30 mouse cellular contexts compared by ENCODE assay signal in the genomic region with DNA sequence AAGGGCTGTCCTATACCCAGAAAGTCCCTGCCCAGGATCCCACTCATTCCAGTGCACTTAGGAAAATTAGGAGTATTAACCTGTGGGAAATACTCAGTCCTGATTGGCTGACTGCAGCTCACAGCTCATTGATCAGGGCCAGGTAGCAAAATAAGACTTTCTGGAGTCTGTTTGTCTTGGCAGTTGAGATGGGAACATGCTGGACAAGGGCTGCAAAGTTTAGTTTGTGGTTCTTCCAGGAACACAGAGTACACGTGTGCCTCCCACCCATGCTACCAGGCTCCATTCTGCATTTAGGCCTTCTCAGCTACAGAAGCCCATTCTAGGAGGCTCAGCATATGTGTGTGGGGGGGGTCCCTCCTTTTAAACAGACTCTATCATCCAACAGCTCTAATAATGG. TPM values are rescaled to one million over a fixed set of nuclear protein-coding genes. Genes with fewer than 3 reads are reported as not detected.
"Had no signal": no experiment of that assay in that cellular context is flagged by ENCODE, and none has a peak within 500 bp of the region (broad histone marks: within the 10 kb centered on the region; RNA-seq: fewer than 3 reads in every experiment).

No protein-coding gene starts in this region.

- H3K4me1 ChIP-seq: embryonic facial prominence, embryonic 12.5 days; embryonic facial prominence, embryonic 13.5 days; embryonic facial prominence, embryonic 15.5 days; forebrain, embryonic 12.5 days; forebrain, embryonic 13.5 days; forebrain, embryonic 15.5 days had no signal

- H3K36me3 ChIP-seq: embryonic facial prominence, embryonic 10.5 days; embryonic facial prominence, embryonic 12.5 days; embryonic facial prominence, embryonic 13.5 days; embryonic facial prominence, embryonic 15.5 days; forebrain, embryonic 10.5 days; forebrain, embryonic 12.5 days; forebrain, embryonic 15.5 days had no signal

- H3K4me2 ChIP-seq: embryonic facial prominence, embryonic 12.5 days; embryonic facial prominence, embryonic 13.5 days; embryonic facial prominence, embryonic 15.5 days; forebrain, embryonic 12.5 days; forebrain, embryonic 13.5 days; forebrain, embryonic 15.5 days had no signal

- H3K27ac ChIP-seq: embryonic facial prominence, embryonic 10.5 days; embryonic facial prominence, embryonic 12.5 days; embryonic facial prominence, embryonic 13.5 days; embryonic facial prominence, embryonic 15.5 days; forebrain, embryonic 10.5 days; forebrain, embryonic 12.5 days; forebrain, embryonic 13.5 days; forebrain, embryonic 15.5 days; gastrocnemius, adult 2 months; heart, adult 2 months had no signal

- H3K4me3 ChIP-seq: embryonic facial prominence, embryonic 10.5 days; embryonic facial prominence, embryonic 12.5 days; embryonic facial prominence, embryonic 13.5 days; embryonic facial prominence, embryonic 15.5 days; erythroblast, embryonic 14.5 days; forebrain, embryonic 10.5 days; forebrain, embryonic 12.5 days; forebrain, embryonic 13.5 days; forebrain, embryonic 15.5 days; gastrocnemius, adult 2 months; heart, adult 2 months had no signal

- H3K9me3 ChIP-seq: embryonic facial prominence, embryonic 10.5 days; embryonic facial prominence, embryonic 12.5 days; embryonic facial prominence, embryonic 13.5 days; embryonic facial prominence, embryonic 15.5 days; forebrain, embryonic 10.5 days; forebrain, embryonic 12.5 days; forebrain, embryonic 13.5 days; forebrain, embryonic 15.5 days had no signal

- DNase-seq: cerebellum, adult 18-20 months; cerebellum, adult 2 months; cerebellum, adult 8-10 months; cerebellum, adult 9-10 months; cerebellum, adult 9-11 months; cerebellum, postnatal 10 days; cerebellum, postnatal 14 days; cerebellum, postnatal 25 days; cerebellum, postnatal 36 days; embryo, embryonic 11 days; forebrain, postnatal 0 days; gastrocnemius, adult 2 months; gastrocnemius, postnatal 10 days; gastrocnemius, postnatal 14 days; gastrocnemius, postnatal 25 days; heart, adult 18-20 months; heart, adult 2 months had no signal

- ATAC-seq: forebrain, embryonic 13.5 days; forebrain, embryonic 14.5 days; forebrain, embryonic 15.5 days; forebrain, embryonic 16.5 days; forebrain, postnatal 0 days had no signal

- H3K27me3 ChIP-seq: embryonic facial prominence, embryonic 12.5 days; embryonic facial prominence, embryonic 13.5 days; embryonic facial prominence, embryonic 15.5 days; forebrain, embryonic 12.5 days; forebrain, embryonic 13.5 days; forebrain, embryonic 15.5 days had no signal

- H3K9ac ChIP-seq: embryonic facial prominence, embryonic 12.5 days; embryonic facial prominence, embryonic 13.5 days; embryonic facial prominence, embryonic 15.5 days; forebrain, embryonic 12.5 days; forebrain, embryonic 13.5 days; forebrain, embryonic 15.5 days; forebrain, postnatal 0 days had no signal

RNA-seq across cellular contexts. Expression of a gene that starts 42.3 kb away (rescaled TPM):
- total RNA-seq: common myeloid progenitor, adult 5-6 weeks; granulocyte monocyte progenitor cell, adult 5-6 weeks had no signal
- polyA plus RNA-seq: erythroblast, embryonic 14.5 days had no signal
